Mouse (Mus musculus) embryonic facial prominence, embryonic 14.5 days (tissue): Measurements from ENCODE around the gene Gabre. TPM values are rescaled to one million over a fixed set of nuclear protein-coding genes. Genes with fewer than 3 reads are reported as not detected.

Experiments used
- ATAC-seq: fragments of 200-750 bp; cut with Nextera tagmentation; 2 replicates; pipeline ENCODE4 v1.8.0; 2017; ENCODE audit warnings: low read depth, moderate number of reproducible peaks, moderate TSS enrichment
- DNase-seq: peaks from one replicate; pipeline ENCODE4 v3.0.0-alpha.2; 2015; ENCODE audit warnings: low spot score
- H3K27ac ChIP-seq: fragments of 300-500 bp; sonication (generic); replicated peaks from 2 replicates; pipeline ENCODE4 v1.5.1; 2014; ENCODE audit warnings: low read depth, mild to moderate bottlenecking, low read length, moderate library complexity
- H3K27me3 ChIP-seq: fragments of 300-500 bp; sonication (generic); replicated peaks from 2 replicates; pipeline ENCODE4 v1.6.1; 2014; ENCODE audit warnings: low read length; ENCODE audit not compliant: control insufficient read depth, insufficient read depth
- H3K36me3 ChIP-seq: fragments of 300-500 bp; sonication (generic); 2 replicates; pipeline ENCODE4 v1.6.1; 2014; ENCODE audit warnings: low read length, mixed read lengths; ENCODE audit not compliant: control insufficient read depth, insufficient read depth
- H3K4me1 ChIP-seq: fragments of 300-500 bp; sonication (generic); 2 replicates; pipeline ENCODE4 v1.6.1; 2014; ENCODE audit warnings: antibody characterized with exemption, low read length; ENCODE audit not compliant: control insufficient read depth, insufficient read depth
- H3K4me2 ChIP-seq: fragments of 300-500 bp; sonication (generic); 2 replicates; pipeline ENCODE4 v1.6.1; 2014; ENCODE audit warnings: low read depth, mild to moderate bottlenecking, low read length, moderate library complexity, mixed read lengths
- H3K4me3 ChIP-seq: fragments of 300-500 bp; sonication (generic); 2 replicates; pipeline ENCODE4 v1.5.1; 2014; ENCODE audit warnings: low read depth, mild to moderate bottlenecking, low read length
- H3K9ac ChIP-seq: fragments of 300-500 bp; sonication (generic); 2 replicates; pipeline ENCODE4 v1.6.1; 2014; ENCODE audit warnings: low read depth, mild to moderate bottlenecking, low read length, moderate library complexity, mixed read lengths
- H3K9me3 ChIP-seq: fragments of 300-500 bp; sonication (generic); 2 replicates; pipeline ENCODE4 v1.6.1; 2016; ENCODE audit warnings: low read length; ENCODE audit not compliant: control insufficient read depth
- WGBS: fragments of 180-500 bp; shearing (Covaris S2); extraction: QIAGEN DNeasy Blood & Tissue Kit; methylation state at CpG from one replicate; pipeline ENCODE4 v1.1.7; 2014; 5-methylcytosine and 5-hydroxymethylcytosine counted together
- microRNA counts: library from miRNA; unstranded; fragments of <30 nt; microRNA quantifications from one replicate; lab custom pipeline; 2017
- microRNA-seq: library from miRNA; unstranded; fragments of <30 nt; microRNA quantifications from one replicate; pipeline ENCODE4, GENCODE M21; 2016; ENCODE audit warnings: borderline number of aligned reads
- polyA plus RNA-seq: library from polyadenylated mRNA; unstranded; fragments of >200 nt; fragmentation: Nextera tagmentation; extraction: Ambion mirVana; gene quantifications from 2 replicates; pipeline ENCODE4 v1.2.1, GENCODE M21; 2014

Gabre gene
- 3.1 and 3.6 TPM in 2 replicates for polyA plus RNA-seq

DNA sequence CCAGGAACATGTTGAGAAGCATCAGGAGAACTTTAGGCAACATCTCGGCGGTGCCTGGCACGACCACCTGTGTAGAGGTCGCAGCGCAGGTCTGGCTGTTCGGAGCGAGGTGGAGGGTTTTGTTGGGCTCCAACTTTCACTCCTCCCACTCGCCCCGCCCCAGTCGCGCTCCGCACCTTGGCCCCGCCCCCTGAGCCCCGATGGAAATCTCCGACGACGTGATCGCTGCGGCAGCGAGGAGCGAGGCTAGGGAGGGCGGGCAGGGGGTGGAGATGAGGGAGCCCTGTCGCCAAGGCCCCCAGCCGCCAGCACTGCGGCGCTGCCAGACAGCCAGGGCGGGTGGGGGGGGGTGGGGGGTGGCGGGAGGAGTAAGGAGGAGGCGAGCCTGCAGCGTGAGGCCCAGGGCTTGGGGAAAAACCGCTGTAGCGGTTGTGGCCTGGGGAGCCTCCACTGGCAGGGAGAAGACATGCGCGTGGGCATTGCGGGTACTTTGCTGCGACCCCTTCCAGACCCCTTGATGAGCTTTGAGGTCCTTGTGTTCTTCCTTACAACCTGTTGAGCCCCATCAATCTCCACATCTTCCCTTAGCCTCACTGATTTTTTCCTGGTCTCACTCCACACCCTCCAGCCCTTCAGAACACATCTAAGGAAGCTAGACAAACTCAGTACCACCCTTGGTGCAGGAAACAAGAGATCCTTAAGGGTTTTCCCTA lies at the start of gene Gabre:
TSS of gene Gabre (minus strand) at position 145 of the 713 bp plus-strand sequence.
- 19% methylated on average over 21 of the region's 36 CpGs for WGBS
- H3K4me2 ChIP-seq = peak within 1 kb of the TSS; percentile 70
- peak within 1 kb of the TSS; percentile 58 for H3K9ac ChIP-seq
- DNase-seq (peak; percentile 76), ATAC-seq (peak; percentile 91)
- H3K4me3 ChIP-seq = peak within 1 kb of the TSS; percentile 50
- H3K36me3 ChIP-seq = no peaks in the 10 kb centered on the region
- H3K4me1 ChIP-seq = no peaks in the 10 kb centered on the region
- peak within 1 kb of the TSS; percentile 63; the same call in 1 of the 2 replicates for H3K27ac ChIP-seq
- no peaks in the 10 kb centered on the region for H3K9me3 ChIP-seq
- no peaks in the 10 kb centered on the region for H3K27me3 ChIP-seq

DNA sequence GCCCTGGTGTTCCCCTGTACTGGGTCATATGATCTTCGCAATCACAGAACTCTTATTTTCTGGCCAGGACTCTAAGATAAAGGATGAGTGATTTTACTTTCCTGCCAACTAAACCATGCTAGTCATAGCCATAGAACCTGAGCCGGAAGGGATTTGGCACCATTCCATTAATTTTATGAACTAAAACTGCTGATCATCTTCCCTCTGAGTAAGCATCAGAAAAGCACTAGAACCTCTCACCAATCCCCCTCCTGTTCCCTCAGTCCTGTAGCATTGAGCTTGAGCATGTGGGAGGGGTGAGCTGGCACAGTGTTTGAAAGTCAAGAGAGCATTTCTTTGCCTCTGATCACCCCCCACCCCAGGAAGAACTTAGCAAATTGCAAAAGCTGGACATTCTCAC lies 23.2 kb upstream of the Gabre start:
- H3K27ac ChIP-seq = no peak overlapping the region
- ATAC-seq (no peak), DNase-seq (peak; percentile 1)
- no peaks in the 10 kb centered on the region for H3K27me3 ChIP-seq
- H3K4me2 ChIP-seq = no peak overlapping the region
- H3K36me3 ChIP-seq = no peaks in the 10 kb centered on the region
- H3K4me1 ChIP-seq = no peaks in the 10 kb centered on the region
- H3K4me3 ChIP-seq = no peak overlapping the region
- no peak overlapping the region for H3K9ac ChIP-seq
- 76% methylated on average over 2 of the region's 2 CpGs for WGBS
- H3K9me3 ChIP-seq = no peaks in the 10 kb centered on the region

DNA sequence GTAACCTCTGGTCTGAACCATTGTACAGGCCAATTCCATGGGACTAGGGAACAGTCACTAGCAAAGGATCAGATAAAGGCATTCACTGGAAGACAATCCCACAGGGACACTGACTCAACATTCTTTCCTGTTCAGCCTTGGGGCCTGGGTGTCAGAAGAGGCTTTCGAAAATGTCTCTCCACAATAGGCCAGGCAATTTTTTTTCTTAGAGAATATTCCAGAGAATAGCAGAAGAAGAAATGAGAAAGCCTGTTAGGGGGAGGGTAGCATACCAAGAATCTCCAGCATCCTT lies 715 bp upstream of the Gabre start:
- no peak overlapping the region for H3K27ac ChIP-seq
- 69% methylated on average over 1 of the region's 1 CpGs for WGBS
- ATAC-seq (no peak), DNase-seq (peak; percentile 0)
- H3K27me3 ChIP-seq = no peaks in the 10 kb centered on the region
- peak overlapping the region; percentile 70 for H3K4me2 ChIP-seq
- H3K4me1 ChIP-seq = no peaks in the 10 kb centered on the region
- H3K9me3 ChIP-seq = no peaks in the 10 kb centered on the region
- H3K36me3 ChIP-seq = no peaks in the 10 kb centered on the region
- H3K4me3 ChIP-seq = peak overlapping the region; percentile 50
- H3K9ac ChIP-seq = 0 out of 2 replicates have a peak overlapping the region, but pooled peaks have one; percentile 58

DNA sequence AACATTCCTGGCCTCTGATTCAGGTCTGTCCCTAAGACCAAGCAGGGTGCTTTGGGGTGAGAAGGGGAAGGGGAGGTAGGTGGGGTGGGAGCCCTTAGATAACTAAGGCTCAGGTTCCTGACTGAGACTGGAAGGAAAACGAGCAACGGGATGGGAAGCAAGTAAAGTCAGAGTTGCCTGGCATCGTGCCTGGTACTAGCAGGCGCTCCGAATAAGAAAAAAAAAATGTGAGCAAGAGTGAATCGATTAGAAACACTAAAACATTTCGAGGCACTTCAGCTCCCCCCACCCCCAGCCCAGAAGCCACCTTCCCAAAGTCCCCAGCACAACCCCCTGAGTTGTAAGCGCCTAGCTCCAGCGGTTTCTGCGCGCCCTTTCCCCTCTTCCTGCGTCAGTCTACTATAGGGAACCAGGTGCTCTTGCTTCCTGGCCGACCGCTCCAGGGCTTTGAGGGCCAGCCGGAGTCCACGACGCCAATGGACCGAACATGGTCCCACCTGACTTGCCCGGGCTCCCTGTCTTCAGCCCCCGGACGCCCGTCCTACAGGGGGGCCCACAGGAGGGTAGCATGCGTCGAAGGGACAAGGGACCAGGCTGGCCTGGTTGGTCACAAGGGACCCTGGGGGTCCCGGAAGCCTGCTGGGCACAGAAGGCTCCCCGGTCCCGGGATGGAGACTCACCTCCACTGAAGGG lies 491 bp downstream of the Gabre start:
- Histone ChIP-seq H3K27me3 (no peaks in the 10 kb centered on the region), H3K4me1 (no peaks in the 10 kb centered on the region), H3K27ac (peak overlapping the region; percentile 63; the same call in 1 of the 2 replicates), H3K4me2 (peak overlapping the region; percentile 70), H3K9me3 (no peaks in the 10 kb centered on the region), H3K4me3 (peak overlapping the region; percentile 50), H3K36me3 (no peaks in the 10 kb centered on the region), H3K9ac (peak overlapping the region; percentile 58)
- ATAC-seq = peak; percentile 56
- 41% methylated on average over 19 of the region's 27 CpGs for WGBS
- DNase-seq = peak; percentile 25

DNA sequence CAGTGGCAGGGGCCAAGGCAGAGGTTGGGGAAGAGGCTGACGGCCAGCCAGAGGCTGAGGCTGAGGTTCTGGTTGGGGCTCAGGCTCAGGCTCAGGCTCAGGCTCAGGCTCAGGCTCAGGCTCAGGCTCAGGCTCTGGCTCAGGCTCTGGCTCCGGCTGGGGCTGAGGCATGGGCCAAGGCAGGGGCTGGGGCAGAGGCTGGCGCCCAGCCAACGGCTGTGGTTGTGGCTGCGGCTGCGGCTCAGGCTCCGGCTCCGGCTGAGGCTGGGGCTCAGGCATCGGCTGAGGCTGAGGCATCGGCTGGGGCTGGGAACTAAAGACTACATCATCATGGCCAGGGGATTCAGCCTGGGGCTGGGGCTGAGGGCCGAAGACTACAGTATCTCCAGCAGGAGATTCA lies 4.0 kb downstream of the Gabre start:
- no peak for ATAC-seq
- H3K4me1 ChIP-seq = no peaks in the 10 kb centered on the region
- H3K9ac ChIP-seq = no peak overlapping the region
- H3K36me3 ChIP-seq = no peaks in the 10 kb centered on the region
- no peaks in the 10 kb centered on the region for H3K9me3 ChIP-seq
- no peaks in the 10 kb centered on the region for H3K27me3 ChIP-seq
- H3K4me2 ChIP-seq = no peak overlapping the region
- no peak overlapping the region for H3K4me3 ChIP-seq
- 72% methylated on average over 8 of the region's 11 CpGs for WGBS
- H3K27ac ChIP-seq = no peak overlapping the region
- DNase-seq = no peak

DNA sequence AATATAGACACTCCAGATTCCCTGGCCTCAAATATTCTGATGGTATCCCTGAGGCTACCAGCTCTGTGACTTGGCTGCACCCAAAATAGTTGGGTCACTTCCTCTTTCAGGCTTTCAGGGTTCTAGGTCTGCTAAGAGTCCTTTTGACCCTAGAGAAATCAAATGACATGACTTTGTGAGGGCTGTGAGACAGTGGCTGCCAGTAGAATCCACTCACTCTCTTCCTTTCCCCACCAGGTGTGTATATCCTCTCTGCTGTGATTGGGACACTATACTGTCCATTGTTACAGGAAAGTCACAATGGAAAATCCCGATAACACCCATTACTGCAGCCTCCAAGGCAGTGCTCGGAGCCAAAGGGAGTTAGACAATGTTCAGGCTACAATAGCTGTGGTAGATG lies 52.9 kb downstream of the Gabre start, which contains the start of gene Magea4:
TSS of gene Magea4 (plus strand) at position 301 of the 400 bp plus-strand sequence.
- DNase-seq (no peak), ATAC-seq (no peak)
- H3K27me3 ChIP-seq = no peaks in the 10 kb centered on the region
- H3K4me3 ChIP-seq = no peak within 1 kb of the TSS
- H3K27ac ChIP-seq = no peak within 1 kb of the TSS
- H3K36me3 ChIP-seq = no peaks in the 10 kb centered on the region
- no peak within 1 kb of the TSS for H3K9ac ChIP-seq
- no peaks in the 10 kb centered on the region for H3K9me3 ChIP-seq
- 86% methylated on average over 2 of the region's 2 CpGs for WGBS
- no peak within 1 kb of the TSS for H3K4me2 ChIP-seq
- H3K4me1 ChIP-seq = no peaks in the 10 kb centered on the region

MicroRNAs encoded within 50 kb of the gene (microRNA counts, 519-probe panel; counts per million panel counts)
- microRNA mmu-miR-224 (lab: Ali Mortazavi, UCI) (2,029 counts per million, percentile 19 among the panel's probes with 10 or more counts), microRNA mmu-miR-452 (lab: Ali Mortazavi, UCI) (19.3 counts per million)

Small RNA genes within 50 kb of the gene (microRNA-seq; reads per million reads assigned to microRNA genes)
- 379 reads per million, percentile 66 among the genes with 10 or more reads in this experiment for gene Mir224
- gene Mir452 = 35.3 reads per million, percentile 40 among the genes with 10 or more reads in this experiment

Other genes starting within 250 kb of the Gabre start
- gene Magea4, start 52.8 kb downstream of the Gabre start, polyA plus RNA-seq = not detected in 2 replicates
- not detected in 2 replicates for gene Magea10, start 112.1 kb upstream of the Gabre start, polyA plus RNA-seq